Mouse (Mus musculus): Measurements from ENCODE around the gene Adam29. TPM values are rescaled to one million over a fixed set of nuclear protein-coding genes. Genes with fewer than 3 reads are reported as not detected.
A peak's percentile ranks its signal among the peaks of the same experiment; 100 is the strongest.

Adam29 gene
- total RNA-seq (2021) = not detected

DNA sequence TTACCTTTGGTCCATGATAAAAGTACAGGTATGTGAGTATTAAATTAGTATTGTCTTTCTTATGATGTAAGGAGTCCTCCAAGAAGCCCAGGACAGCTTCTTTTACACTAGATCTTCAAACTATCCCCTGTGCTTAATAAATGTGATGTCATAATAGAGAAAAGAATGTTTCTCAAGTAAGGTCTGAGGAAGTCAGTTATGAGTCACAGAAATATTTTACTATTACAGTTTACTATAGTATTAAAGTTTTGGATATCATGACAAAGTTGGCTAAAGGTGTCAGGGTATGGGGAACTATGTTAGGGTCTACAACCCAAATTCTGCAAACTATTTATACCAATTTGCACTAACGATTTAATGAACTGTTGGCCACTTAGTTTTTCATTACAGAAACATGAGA, at the start of gene Adam29:
Gene Adam29, minus strand, starts transcription at position 101 of the 400 bp plus-strand sequence.
- DNase-seq (ENCODE audit: extremely low spot score in 1 of 2, low spot score in 1 of 2) = no peak

DNA sequence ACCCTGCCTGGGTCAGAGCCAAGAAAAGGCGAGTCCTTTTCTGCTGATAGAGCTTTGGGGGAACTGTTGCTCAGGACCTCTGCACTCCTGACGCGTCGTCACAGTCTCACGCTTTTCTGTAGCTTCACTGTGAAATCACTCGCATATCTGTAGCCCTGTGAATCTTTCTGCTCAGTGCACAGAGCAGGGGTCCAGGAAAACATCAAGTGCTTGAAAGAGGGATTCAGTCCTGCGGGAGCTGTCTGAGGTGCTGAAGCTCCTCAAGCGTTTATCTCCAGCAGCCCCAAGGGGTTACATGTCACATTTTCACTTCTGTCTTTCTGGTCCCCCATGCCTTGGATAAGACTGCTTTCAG, 33.8 kb upstream of the Adam29 start:
- peak in 1 of 2 experiments; percentile 5 for DNase-seq (ENCODE audit: extremely low spot score in 1 of 2, low spot score in 1 of 2)

DNA sequence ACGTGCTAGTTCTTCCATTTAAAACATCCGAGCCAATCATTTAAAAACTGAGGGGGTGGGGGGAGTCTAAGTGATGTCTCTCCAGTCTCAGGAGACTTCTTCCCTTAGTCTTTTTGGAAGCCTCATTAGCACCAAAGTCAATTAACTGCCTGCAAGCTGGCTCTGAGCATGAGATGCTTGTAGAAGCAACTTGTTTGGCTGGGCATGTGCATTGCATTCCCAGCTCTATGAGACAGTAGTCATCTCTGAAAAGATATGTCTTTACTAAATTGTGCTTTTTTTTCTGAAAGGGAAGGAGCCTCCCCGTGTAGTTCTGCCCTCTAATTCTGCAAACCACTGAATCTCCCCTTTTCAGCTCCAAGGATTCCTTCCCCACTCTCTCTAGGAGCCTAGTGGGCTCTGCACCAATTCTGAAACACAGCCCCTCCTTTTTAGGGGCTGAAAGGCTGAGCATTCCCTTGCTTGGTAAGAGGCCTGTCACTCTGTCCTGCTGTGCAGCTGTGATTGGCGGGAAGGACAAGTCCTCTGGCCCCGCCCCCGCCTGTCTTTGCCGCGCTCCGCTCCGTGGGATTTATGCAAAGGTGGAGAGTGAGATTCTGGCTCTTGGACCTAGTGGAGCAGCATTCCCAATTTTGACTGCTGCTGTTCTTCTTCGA, 33.2 kb upstream of the Adam29 start, which contains the start of gene Glra3:
Gene Glra3, plus strand, starts transcription at position 591 of the 656 bp plus-strand sequence.
- DNase-seq (ENCODE audit: extremely low spot score in 1 of 2, low spot score in 1 of 2) = peak; percentile 9 to 11

Other genes starting within 250 kb of the Adam29 start
- gene Glra3, start 33.5 kb upstream of the Adam29 start, total RNA-seq (2021) = 1 to 10 TPM; 1.4 to 1.9 TPM